Mouse (Mus musculus): ENCODE results near the gene H2-Q2. TPM values are rescaled to one million over a fixed set of nuclear protein-coding genes. Genes with fewer than 3 reads are reported as not detected.
"Not testable (repeated sequence)": the region's sequence is repeated elsewhere in the genome, so short reads cannot be mapped to it uniquely, and the experiment has no call there.

Gene H2-Q2
- polyA plus RNA-seq, 1 experiment, result not detected

- WGBS, result 2% methylated on average over 61 of the region's 75 CpGs
- TF ChIP-seq POLR2A (IDR thresholded peaks at IDR 0.05; ENCODE audit: borderline replicate concordance, control insufficient read depth, low read depth, low read length), result peak; percentile 21; the same call in 1 of the 2 replicates
- not testable (repeated sequence) for H3K27ac ChIP-seq (ENCODE audit: control insufficient read depth, insufficient read depth, low read depth, low read length, poor library complexity)
Measured at GRCm38 (mm10) chr17:35393864-35394800, 52.1 kb downstream of the H2-Q2 start.

More at GRCm38 (mm10) chr17:35393864-35394800, 52.1 kb downstream of the H2-Q2 start:
- H3K4me1 ChIP-seq (ENCODE audit: control insufficient read depth, insufficient read depth, low read length), result not testable (repeated sequence)
- H3K4me3 ChIP-seq (replicated peaks; ENCODE audit: control insufficient read depth, low read depth, low read length), result peak overlapping the region; percentile 47

Other genes with a start within 250 kb of the H2-Q2 start
- gene Ly6g5c, start 234.0 kb upstream of the H2-Q2 start, polyA plus RNA-seq (2011; ENCODE audit: insufficient read depth, insufficient read length, low replicate concordance, missing spikeins), result not detected in 2 replicates
- gene Ly6g5b, start 226.8 kb upstream of the H2-Q2 start, polyA plus RNA-seq (2011; ENCODE audit: insufficient read depth, insufficient read length, low replicate concordance, missing spikeins), result 3.4 and 4.7 TPM in 2 replicates
- 29.8 and 39.0 TPM in 2 replicates for gene Gpank1, start 220.8 kb upstream of the H2-Q2 start, polyA plus RNA-seq (2011; ENCODE audit: insufficient read depth, insufficient read length, low replicate concordance, missing spikeins)
- gene Csnk2b, start 220.2 kb upstream of the H2-Q2 start, polyA plus RNA-seq (2011; ENCODE audit: insufficient read depth, insufficient read length, low replicate concordance, missing spikeins), result 155 and 166 TPM in 2 replicates
- gene D17H6S53E, start 215.9 kb upstream of the H2-Q2 start, polyA plus RNA-seq (2011; ENCODE audit: insufficient read depth, insufficient read length, low replicate concordance, missing spikeins), result 6.8 and 20.2 TPM in 2 replicates
- gene Apom, start 210.2 kb upstream of the H2-Q2 start, polyA plus RNA-seq (2011; ENCODE audit: insufficient read depth, insufficient read length, low replicate concordance, missing spikeins), result 6.0 TPM in 1 of 2 replicates, not detected in the other
- 104 and 195 TPM in 2 replicates for gene Bag6, start 207.1 kb upstream of the H2-Q2 start, polyA plus RNA-seq (2011; ENCODE audit: insufficient read depth, insufficient read length, low replicate concordance, missing spikeins)
- gene Prrc2a, start 177.3 kb upstream of the H2-Q2 start, polyA plus RNA-seq (2011; ENCODE audit: insufficient read depth, insufficient read length, low replicate concordance, missing spikeins), result 208 and 214 TPM in 2 replicates
- 48.9 and 51.7 TPM in 2 replicates for gene Aif1, start 166.2 kb upstream of the H2-Q2 start, polyA plus RNA-seq (2011; ENCODE audit: insufficient read depth, insufficient read length, low replicate concordance, missing spikeins)
- gene Lst1, start 153.8 kb upstream of the H2-Q2 start, polyA plus RNA-seq (2011; ENCODE audit: insufficient read depth, insufficient read length, low replicate concordance, missing spikeins), result 50.4 and 139 TPM in 2 replicates
- gene Ltb, start 147.8 kb upstream of the H2-Q2 start, polyA plus RNA-seq (2011; ENCODE audit: insufficient read depth, insufficient read length, low replicate concordance, missing spikeins), result 38.6 and 66.2 TPM in 2 replicates
- 3.2 and 7.4 TPM in 2 replicates for gene Tnf, start 140.2 kb upstream of the H2-Q2 start, polyA plus RNA-seq (2011; ENCODE audit: insufficient read depth, insufficient read length, low replicate concordance, missing spikeins)
- gene Lta, start 136.9 kb upstream of the H2-Q2 start, polyA plus RNA-seq (2011; ENCODE audit: insufficient read depth, insufficient read length, low replicate concordance, missing spikeins), result 3.5 and 4.4 TPM in 2 replicates
- not detected in 2 replicates for gene Gm16181, start 121.4 kb upstream of the H2-Q2 start, polyA plus RNA-seq (2011; ENCODE audit: insufficient read depth, insufficient read length, low replicate concordance, missing spikeins)
- gene Atp6v1g2, start 108.6 kb upstream of the H2-Q2 start, polyA plus RNA-seq (2011; ENCODE audit: insufficient read depth, insufficient read length, low replicate concordance, missing spikeins), result 4.1 and 9.9 TPM in 2 replicates
- gene Nfkbil1, start 106.5 kb upstream of the H2-Q2 start, polyA plus RNA-seq (2011; ENCODE audit: insufficient read depth, insufficient read length, low replicate concordance, missing spikeins), result 9.9 and 24.9 TPM in 2 replicates
- 275 and 374 TPM in 2 replicates for gene Ddx39b, start 100.5 kb upstream of the H2-Q2 start, polyA plus RNA-seq (2011; ENCODE audit: insufficient read depth, insufficient read length, low replicate concordance, missing spikeins)
- 399 and 727 TPM in 2 replicates for gene H2-D1, start 79.5 kb upstream of the H2-Q2 start, polyA plus RNA-seq (2011; ENCODE audit: insufficient read depth, insufficient read length, low replicate concordance, missing spikeins)
- not detected in 2 replicates for gene H2-Q1, start 21.8 kb upstream of the H2-Q2 start, polyA plus RNA-seq (2011; ENCODE audit: insufficient read depth, insufficient read length, low replicate concordance, missing spikeins)
- gene H2-Q4, start 37.4 kb downstream of the H2-Q2 start, polyA plus RNA-seq (2011; ENCODE audit: insufficient read depth, insufficient read length, low replicate concordance, missing spikeins), result 62.5 and 82.4 TPM in 2 replicates
- 52.3 and 95.2 TPM in 2 replicates for gene H2-Q6, start 82.6 kb downstream of the H2-Q2 start, polyA plus RNA-seq (2011; ENCODE audit: insufficient read depth, insufficient read length, low replicate concordance, missing spikeins)
- 43.9 and 101 TPM in 2 replicates for gene H2-Q7, start 96.9 kb downstream of the H2-Q2 start, polyA plus RNA-seq (2011; ENCODE audit: insufficient read depth, insufficient read length, low replicate concordance, missing spikeins)
- 28.2 and 68.7 TPM in 2 replicates for gene H2-Q10, start 127.8 kb downstream of the H2-Q2 start, polyA plus RNA-seq (2011; ENCODE audit: insufficient read depth, insufficient read length, low replicate concordance, missing spikeins)
- 102 TPM in 1 of 2 replicates, not detected in the other for gene Pou5f1, start 163.8 kb downstream of the H2-Q2 start, polyA plus RNA-seq (2011; ENCODE audit: insufficient read depth, insufficient read length, low replicate concordance, missing spikeins)
- 28.7 and 41.7 TPM in 2 replicates for gene Tcf19, start 174.6 kb downstream of the H2-Q2 start, polyA plus RNA-seq (2011; ENCODE audit: insufficient read depth, insufficient read length, low replicate concordance, missing spikeins)
- gene Cchcr1, start 174.9 kb downstream of the H2-Q2 start, polyA plus RNA-seq (2011; ENCODE audit: insufficient read depth, insufficient read length, low replicate concordance, missing spikeins), result 15.7 and 31.8 TPM in 2 replicates
- not detected in 2 replicates for gene Psors1c2, start 191.0 kb downstream of the H2-Q2 start, polyA plus RNA-seq (2011; ENCODE audit: insufficient read depth, insufficient read length, low replicate concordance, missing spikeins)
- gene Cdsn, start 209.9 kb downstream of the H2-Q2 start, polyA plus RNA-seq (2011; ENCODE audit: insufficient read depth, insufficient read length, low replicate concordance, missing spikeins), result not detected in 2 replicates
- gene 2300002M23Rik, start 225.2 kb downstream of the H2-Q2 start, polyA plus RNA-seq (2011; ENCODE audit: insufficient read depth, insufficient read length, low replicate concordance, missing spikeins), result not detected in 2 replicates

All from bone marrow, adult 2 months (tissue).